Mouse (Mus musculus) megakaryocyte, adult 5-6 weeks (primary cell): ENCODE results near the gene Cntnap2. TPM values are rescaled to one million over a fixed set of nuclear protein-coding genes. Genes with fewer than 3 reads are reported as not detected.
"Not testable (repeated sequence)": the region's sequence is repeated elsewhere in the genome, so short reads cannot be mapped to it uniquely, and the experiment has no call there.

ENCODE experiments used
- ATAC-seq: 2 replicates; pipeline ENCODE4 v1.8.0; 2016; ENCODE audit warnings: mild to moderate bottlenecking, inconsistent platforms; ENCODE audit not compliant: poor library complexity, severe bottlenecking
- total RNA-seq, 2 experiments: library from RNA; stranded (forward) in 1 of 2; stranded (reverse) in 1 of 2; fragments of 153-499, 151-499 nt in 1 of 2; fragments of 221-1000, 200-1000 nt in 1 of 2; gene quantifications; 2 replicates each; pipeline versions ENCODE4 v1.2.3 to v1.2.4; 2015 to 2017

The Cntnap2 gene
- total RNA-seq, 2 experiments from 2014 or later, result not detected

DNA sequence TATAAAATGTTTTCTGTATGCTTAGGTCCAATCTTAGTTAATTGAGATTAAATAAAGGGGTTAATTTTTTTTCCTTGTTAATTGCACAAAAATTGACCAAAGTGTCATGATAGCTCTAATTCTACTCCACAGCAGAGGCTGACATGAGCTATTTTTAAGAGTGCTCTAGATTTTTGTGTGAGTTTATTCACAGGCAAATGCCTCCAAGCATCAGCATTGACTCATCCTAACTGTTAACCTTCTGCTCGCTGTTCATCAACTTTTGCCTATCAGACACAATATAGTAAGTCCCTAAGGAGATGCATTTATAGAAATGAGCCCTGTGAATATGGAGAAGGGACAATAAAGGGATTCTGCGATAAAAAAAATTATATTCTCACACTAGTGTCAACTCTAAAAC lies 1138.1 kb downstream of the Cntnap2 start:
- ATAC-seq, result no peak

GRCm38 (mm10) chr6:46201828-46202227 lies 1142.7 kb downstream of the Cntnap2 start:
- ATAC-seq, result no peak

GRCm38 (mm10) chr6:46205531-46205930 lies 1146.4 kb downstream of the Cntnap2 start:
- no peak for ATAC-seq

- ATAC-seq, result no peak
These were observed 1173.7 kb downstream of the Cntnap2 start for GRCm38 (mm10) chr6:46232889-46233288.

DNA sequence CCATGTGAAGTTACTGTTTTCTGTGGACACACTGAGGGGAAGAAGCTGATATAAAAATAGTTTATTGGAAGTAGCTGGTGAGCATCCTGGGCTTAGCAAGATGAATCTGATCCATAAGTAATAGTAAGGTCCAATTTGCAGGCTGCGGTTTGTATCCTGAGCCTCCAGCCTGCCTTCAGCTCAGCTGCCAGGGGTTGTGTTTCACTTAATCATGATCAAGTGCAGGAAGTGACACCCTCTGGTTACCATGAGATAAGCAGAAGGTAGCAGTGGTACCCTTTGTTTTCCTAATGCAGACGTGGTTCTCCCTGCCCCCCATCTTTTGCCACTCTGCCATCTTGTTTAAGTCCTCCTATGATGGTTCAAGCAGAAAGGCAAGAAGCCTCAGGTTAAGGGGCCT lies 1181.2 kb downstream of the Cntnap2 start:
- ATAC-seq, result no peak

GRCm38 (mm10) chr6:46263171-46263570 lies 1204.0 kb downstream of the Cntnap2 start:
- ATAC-seq, result no peak

DNA sequence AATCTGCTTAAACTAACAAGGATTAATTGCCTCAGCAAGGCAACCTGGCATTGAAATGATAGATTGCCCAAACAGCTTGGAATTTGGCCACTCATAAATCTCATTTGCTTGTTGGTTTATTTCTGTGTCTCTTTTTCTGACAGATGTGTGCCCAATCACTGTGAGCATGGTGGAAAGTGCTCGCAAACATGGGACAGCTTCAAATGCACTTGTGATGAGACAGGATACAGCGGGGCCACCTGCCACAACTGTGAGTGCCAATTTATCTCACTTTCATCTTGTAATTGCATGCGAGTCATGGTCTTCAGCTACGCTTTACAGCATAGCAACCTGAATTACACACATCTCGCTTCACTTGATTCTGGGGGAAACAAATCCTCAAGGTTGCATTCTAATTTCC lies 1287.8 kb downstream of the Cntnap2 start:
- ATAC-seq, result no peak

- ATAC-seq, result no peak
These were observed 1301.9 kb downstream of the Cntnap2 start for GRCm38 (mm10) chr6:46361091-46361490.

DNA sequence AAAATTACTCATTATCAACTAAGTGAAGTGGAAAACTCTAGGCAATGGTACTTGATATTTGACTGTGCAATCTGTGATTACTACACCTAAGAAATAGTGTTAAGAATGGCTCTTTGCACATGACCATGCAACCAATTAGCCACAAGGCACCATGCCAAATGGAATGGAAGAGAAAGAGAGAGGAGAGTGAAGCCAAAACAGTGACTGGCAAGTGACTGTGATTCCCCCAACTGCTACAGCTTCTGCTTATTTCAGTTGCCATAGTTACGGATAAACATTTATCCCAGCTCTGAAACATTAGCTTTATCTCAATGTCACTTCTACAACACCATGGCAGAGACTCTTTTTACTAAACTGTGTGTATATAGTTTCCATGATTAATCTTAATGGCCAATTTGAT lies 1303.0 kb downstream of the Cntnap2 start:
- no peak for ATAC-seq

DNA sequence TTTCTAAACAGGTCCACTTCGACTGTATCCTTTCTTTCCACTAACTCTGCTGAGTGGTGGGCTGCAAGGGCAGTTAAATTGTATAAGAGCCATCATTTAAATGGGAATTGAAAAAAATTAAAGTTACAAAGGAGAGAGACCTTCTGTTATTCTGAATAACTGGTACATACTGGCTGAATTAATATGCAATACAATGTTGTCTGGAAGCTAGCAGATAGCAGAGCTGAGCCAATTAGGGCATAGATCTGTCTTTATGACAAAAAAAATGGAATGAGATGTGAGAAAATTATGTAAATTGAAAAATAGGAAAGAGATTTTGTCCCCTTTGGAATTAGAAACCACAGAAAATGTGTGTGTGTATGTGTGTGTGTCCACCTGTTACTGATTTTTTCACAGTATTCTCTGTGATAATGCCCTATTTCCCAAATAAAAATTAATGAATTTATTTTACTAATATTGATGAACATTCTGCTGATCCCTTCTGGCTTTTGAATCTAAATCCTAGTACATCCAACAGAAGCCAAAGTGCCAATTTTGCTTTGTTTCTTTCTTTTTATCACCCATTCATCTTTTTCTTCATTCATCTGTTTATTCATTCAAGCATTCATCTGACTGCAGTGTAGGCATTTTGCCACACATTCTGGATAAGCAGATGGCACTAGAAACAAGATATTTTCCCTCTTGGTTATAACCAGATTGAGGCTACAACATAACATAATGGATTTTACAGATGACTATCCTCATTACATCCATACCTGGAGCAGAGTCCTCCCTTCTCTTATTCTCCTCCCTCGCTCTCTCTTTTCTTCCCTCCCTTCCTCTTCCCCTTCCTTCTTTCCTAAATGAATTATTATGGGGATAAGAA lies 1339.8 kb downstream of the Cntnap2 start:
- no peak for ATAC-seq

DNA sequence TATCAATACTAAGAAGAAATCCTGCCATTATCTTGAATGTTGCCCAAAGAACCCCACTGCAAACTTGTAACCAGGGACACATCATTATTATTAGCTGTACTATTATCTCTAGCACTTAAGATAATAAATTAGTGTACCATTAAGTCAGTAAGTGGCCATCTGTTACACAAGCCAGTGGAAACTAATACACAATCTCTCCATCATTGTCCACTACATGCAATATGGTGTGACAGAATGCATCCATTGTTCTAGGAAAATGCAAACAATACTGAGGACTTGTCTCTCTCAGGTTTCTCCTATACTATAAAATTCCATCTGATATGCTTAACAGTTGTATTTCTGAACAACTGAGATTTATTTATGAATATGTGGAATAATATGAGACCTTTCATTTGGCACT lies 1355.0 kb downstream of the Cntnap2 start:
- no peak for ATAC-seq

- ATAC-seq, result no peak
These were observed 1355.4 kb downstream of the Cntnap2 start for GRCm38 (mm10) chr6:46414562-46414961.

GRCm38 (mm10) chr6:46419827-46420226 lies 1360.7 kb downstream of the Cntnap2 start:
- ATAC-seq, result no peak

GRCm38 (mm10) chr6:46420349-46420748 lies 1361.2 kb downstream of the Cntnap2 start:
- no peak for ATAC-seq

DNA sequence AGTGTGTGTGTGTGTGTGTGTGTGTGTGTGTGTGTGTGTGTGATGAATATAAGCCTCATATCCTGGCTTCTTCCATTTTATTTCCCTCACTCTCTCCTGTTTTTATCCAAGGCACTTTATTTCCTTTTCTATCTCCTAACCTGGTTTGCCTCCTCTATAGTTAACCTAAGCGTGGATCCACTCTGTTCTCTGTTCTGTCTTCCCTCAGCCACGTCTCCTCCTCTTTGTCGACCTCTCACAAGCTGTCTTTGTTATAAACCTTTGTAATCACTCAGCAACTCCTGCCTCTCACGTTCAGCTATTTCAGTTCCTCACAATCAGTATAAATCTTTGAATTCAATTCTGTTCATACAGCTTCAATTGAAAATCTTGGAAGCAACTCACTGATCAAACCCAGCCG lies 1369.1 kb downstream of the Cntnap2 start:
- ATAC-seq, result no peak

GRCm38 (mm10) chr6:46450917-46451638 lies 1391.9 kb downstream of the Cntnap2 start:
- no peak for ATAC-seq

- ATAC-seq, result no peak
These were observed 1413.5 kb downstream of the Cntnap2 start for GRCm38 (mm10) chr6:46472683-46473082.

DNA sequence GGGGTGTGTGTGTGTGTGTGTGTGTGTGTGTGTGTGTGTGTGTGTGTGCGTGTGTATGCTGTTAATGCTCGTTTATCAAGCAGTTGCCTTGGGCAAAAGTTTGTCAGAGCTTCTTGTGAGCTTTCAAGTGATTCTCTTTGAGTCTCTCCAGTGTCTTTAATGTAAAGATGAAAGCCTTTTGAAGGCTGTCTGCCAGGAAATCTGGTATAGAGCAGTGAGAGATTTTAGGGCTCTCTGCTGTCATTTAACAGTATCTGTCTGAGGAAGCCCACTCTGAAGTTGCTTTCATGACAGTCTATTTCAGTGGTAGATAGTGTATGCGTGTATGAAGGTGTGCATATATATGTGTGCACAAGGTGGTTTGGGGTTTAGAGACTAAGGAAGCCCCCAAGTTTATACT lies 1425.2 kb downstream of the Cntnap2 start:
- ATAC-seq, result no peak

DNA sequence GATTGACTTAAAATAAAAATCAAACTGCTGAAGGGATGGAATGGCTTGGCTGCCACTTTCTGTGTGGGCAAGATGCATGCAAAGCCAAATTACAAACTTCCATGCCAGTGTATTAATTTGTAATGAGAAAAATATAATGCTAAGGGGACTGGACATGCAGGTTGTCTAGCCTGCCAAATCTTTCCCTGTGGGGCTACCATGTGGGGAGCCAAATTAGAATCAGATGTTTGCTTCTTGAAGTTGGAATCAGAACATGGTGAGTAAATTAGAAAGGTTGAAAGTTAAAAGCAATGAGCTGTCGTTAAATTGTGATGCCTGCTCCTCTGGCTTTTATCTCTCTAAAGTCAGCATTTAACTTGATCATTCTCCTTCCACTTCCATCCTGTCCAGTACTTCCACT lies 1443.6 kb downstream of the Cntnap2 start:
- no peak for ATAC-seq

DNA sequence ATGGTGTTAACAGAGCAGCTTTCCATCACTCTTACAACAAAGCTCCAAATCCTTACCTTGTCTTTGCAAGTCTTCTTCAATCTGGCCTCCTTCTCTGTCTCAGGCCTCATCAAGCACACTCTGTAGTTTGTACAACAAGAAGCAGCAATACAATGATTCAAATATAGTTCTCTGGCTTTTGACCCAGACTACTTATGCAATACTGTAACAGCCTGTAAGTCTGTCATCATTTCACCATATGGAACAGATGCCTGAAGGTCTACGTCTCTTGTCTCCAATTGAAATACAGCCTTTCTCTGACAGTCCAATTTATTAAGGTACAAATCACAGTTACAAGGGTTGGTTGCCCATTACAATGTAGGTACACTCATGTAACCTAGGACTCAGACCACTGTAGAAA lies 1453.7 kb downstream of the Cntnap2 start:
- ATAC-seq, result no peak

DNA sequence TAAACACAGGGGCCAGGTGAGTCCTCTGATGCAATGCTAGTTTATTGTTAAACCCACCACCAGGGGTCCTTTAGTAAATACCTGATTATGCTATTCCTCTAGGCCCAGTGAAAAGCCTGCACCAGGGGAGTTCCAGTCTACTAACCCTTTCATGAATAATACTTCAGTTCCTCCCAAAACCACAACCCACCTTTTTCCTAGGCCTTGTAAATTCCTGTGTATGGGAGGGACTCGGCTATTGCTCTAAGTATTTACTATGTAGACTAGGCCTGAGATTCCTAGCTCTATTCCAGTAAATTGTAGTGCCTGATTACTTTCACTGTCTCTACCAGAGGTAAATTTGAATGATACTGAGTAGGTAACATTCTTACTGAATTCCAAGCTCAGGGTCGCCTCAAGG lies 1478.4 kb downstream of the Cntnap2 start:
- not testable (repeated sequence) for ATAC-seq

- ATAC-seq, result no peak
These were observed 1504.3 kb downstream of the Cntnap2 start for GRCm38 (mm10) chr6:46563470-46563869.
